Mouse (Mus musculus) bone marrow, adult 2 months (tissue): ENCODE results near the gene Adamts6.

Experiments used
- CTCF ChIP-seq: fragments of 200-500 bp; IDR thresholded peaks from 2 replicates; pipeline ENCODE4 v1.5.1; 2011; ENCODE audit warnings: low read length, control low read depth; ENCODE audit not compliant: control insufficient read depth, insufficient read depth
- POLR2A ChIP-seq: fragments of 200-500 bp; IDR thresholded peaks from 2 replicates; pipeline ENCODE4 v1.6.1; 2011; ENCODE audit warnings: low read depth, mild to moderate bottlenecking, control low read depth, low read length, borderline replicate concordance; ENCODE audit not compliant: control insufficient read depth

GRCm38 (mm10) chr13:104447470-104447869 lies 159.8 kb downstream of the Adamts6 start:
- TF ChIP-seq POLR2A (no peak), CTCF (no peak)
